Mouse (Mus musculus): Measurements from ENCODE around the gene Map3k10.

DNA sequence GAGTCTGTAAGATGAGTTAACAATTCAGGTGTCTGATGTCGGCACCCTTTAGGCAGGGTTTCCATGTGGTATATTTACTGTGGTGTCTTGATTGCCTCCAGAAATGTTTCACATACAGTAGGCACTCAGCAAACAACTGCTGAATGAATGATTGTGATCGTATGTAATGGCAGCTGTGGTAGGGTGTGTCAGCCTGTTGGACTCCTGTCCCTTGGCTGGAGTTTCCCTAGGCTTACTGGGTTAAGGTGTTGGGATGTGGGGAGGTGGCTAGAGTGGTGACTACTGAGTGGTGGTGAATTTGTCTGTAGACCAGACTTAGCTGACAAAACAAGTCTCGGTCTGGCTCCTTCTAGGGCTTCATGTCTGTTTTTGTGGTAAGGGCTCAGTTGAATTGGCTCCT, 64.0 kb downstream of the Map3k10 start:
- TF ChIP-seq CTCF (IDR thresholded peaks at IDR 0.05; ENCODE audit: borderline replicate concordance, insufficient read depth, low read depth, low read length) (no peak), POLR2A (IDR thresholded peaks at IDR 0.05; ENCODE audit: borderline replicate concordance, insufficient read depth, low read length) (no peak)

Measured in cerebellum, adult 2 months (tissue).